Mouse (Mus musculus): ENCODE measurements around the gene Adam19. TPM values are rescaled to one million over a fixed set of nuclear protein-coding genes. Genes with fewer than 3 reads are reported as not detected.

Adam19 gene
- polyA plus RNA-seq, 1 experiment: 11.4 TPM

- peak overlapping the region; percentile 66 for H3K4me3 ChIP-seq (replicated peaks; ENCODE audit: insufficient read depth, low read depth, low read length)
- 7% methylated on average over 25 of the region's 25 CpGs for WGBS
- no peaks in the 10 kb centered on the region for H3K4me1 ChIP-seq (ENCODE audit: control insufficient read depth, insufficient read depth, low read length)
- H3K27ac ChIP-seq (ENCODE audit: insufficient read depth, low read length): no peak overlapping the region
- peak; percentile 35 to 57 for DNase-seq
- no peak for TF ChIP-seq CTCF (IDR thresholded peaks at IDR 0.05; ENCODE audit: borderline replicate concordance, insufficient read depth, low read depth, low read length)
- TF ChIP-seq POLR2A (IDR thresholded peaks at IDR 0.05; ENCODE audit: borderline replicate concordance, insufficient read depth, low read length): no peak
- no peaks in the 10 kb centered on the region for H3K27me3 ChIP-seq (ENCODE audit: control insufficient read depth, insufficient read depth, low read length)
These were observed 1.1 kb downstream of the Adam19 start for GRCm38 (mm10) chr11:46056770-46057411.

GRCm38 (mm10) chr11:46058011-46058410 lies 2.2 kb downstream of the Adam19 start:
- WGBS: 90% methylated on average over 9 of the region's 9 CpGs
- DNase-seq: no peak
- Histone ChIP-seq H3K4me1 (ENCODE audit: control insufficient read depth, insufficient read depth, low read length) (no peaks in the 10 kb centered on the region), H3K27ac (ENCODE audit: insufficient read depth, low read length) (no peak overlapping the region), H3K27me3 (ENCODE audit: control insufficient read depth, insufficient read depth, low read length) (no peaks in the 10 kb centered on the region), H3K4me3 (replicated peaks; ENCODE audit: insufficient read depth, low read depth, low read length) (no peak overlapping the region)
- TF ChIP-seq POLR2A (IDR thresholded peaks at IDR 0.05; ENCODE audit: borderline replicate concordance, insufficient read depth, low read length) (no peak), CTCF (IDR thresholded peaks at IDR 0.05; ENCODE audit: borderline replicate concordance, insufficient read depth, low read depth, low read length) (no peak)

- DNase-seq: no peak
- H3K4me3 ChIP-seq (replicated peaks; ENCODE audit: insufficient read depth, low read depth, low read length): no peak overlapping the region
- H3K4me1 ChIP-seq (ENCODE audit: control insufficient read depth, insufficient read depth, low read length): no peaks in the 10 kb centered on the region
- H3K27me3 ChIP-seq (ENCODE audit: control insufficient read depth, insufficient read depth, low read length): no peaks in the 10 kb centered on the region
- WGBS: 98% methylated on average over 4 of the region's 4 CpGs
- H3K27ac ChIP-seq (ENCODE audit: insufficient read depth, low read length): no peak overlapping the region
- TF ChIP-seq CTCF (IDR thresholded peaks at IDR 0.05; ENCODE audit: borderline replicate concordance, insufficient read depth, low read depth, low read length) (no peak), POLR2A (IDR thresholded peaks at IDR 0.05; ENCODE audit: borderline replicate concordance, insufficient read depth, low read length) (no peak)
These were observed 3.1 kb downstream of the Adam19 start for GRCm38 (mm10) chr11:46058916-46059315.

- no peak overlapping the region for H3K4me3 ChIP-seq (replicated peaks; ENCODE audit: insufficient read depth, low read depth, low read length)
- no peaks in the 10 kb centered on the region for H3K27me3 ChIP-seq (ENCODE audit: control insufficient read depth, insufficient read depth, low read length)
- H3K4me1 ChIP-seq (ENCODE audit: control insufficient read depth, insufficient read depth, low read length): peaks cover 6% of the 10 kb centered on the region; the same call in 1 of the 2 replicates
- 91% methylated on average over 8 of the region's 8 CpGs for WGBS
- TF ChIP-seq POLR2A (IDR thresholded peaks at IDR 0.05; ENCODE audit: borderline replicate concordance, insufficient read depth, low read length) (no peak), CTCF (IDR thresholded peaks at IDR 0.05; ENCODE audit: borderline replicate concordance, insufficient read depth, low read depth, low read length) (no peak)
- H3K27ac ChIP-seq (ENCODE audit: insufficient read depth, low read length): no peak overlapping the region
- no peak for DNase-seq
These were observed 4.3 kb downstream of the Adam19 start for GRCm38 (mm10) chr11:46059887-46060650.

GRCm38 (mm10) chr11:46060651-46061020 lies 4.8 kb downstream of the Adam19 start:
- 91% methylated on average over 5 of the region's 5 CpGs for WGBS
- DNase-seq: no peak
- Histone ChIP-seq H3K27ac (ENCODE audit: insufficient read depth, low read length) (no peak overlapping the region), H3K4me3 (replicated peaks; ENCODE audit: insufficient read depth, low read depth, low read length) (no peak overlapping the region), H3K27me3 (ENCODE audit: control insufficient read depth, insufficient read depth, low read length) (no peaks in the 10 kb centered on the region), H3K4me1 (ENCODE audit: control insufficient read depth, insufficient read depth, low read length) (peaks cover 12% of the 10 kb centered on the region; the same call in 1 of the 2 replicates)
- no peak for TF ChIP-seq POLR2A (IDR thresholded peaks at IDR 0.05; ENCODE audit: borderline replicate concordance, insufficient read depth, low read length)
- TF ChIP-seq CTCF (IDR thresholded peaks at IDR 0.05; ENCODE audit: borderline replicate concordance, insufficient read depth, low read depth, low read length): no peak

- TF ChIP-seq CTCF (IDR thresholded peaks at IDR 0.05; ENCODE audit: borderline replicate concordance, insufficient read depth, low read depth, low read length) (no peak), POLR2A (IDR thresholded peaks at IDR 0.05; ENCODE audit: borderline replicate concordance, insufficient read depth, low read length) (no peak)
- no peak overlapping the region for H3K4me3 ChIP-seq (replicated peaks; ENCODE audit: insufficient read depth, low read depth, low read length)
- H3K27ac ChIP-seq (ENCODE audit: insufficient read depth, low read length): no peak overlapping the region
- H3K27me3 ChIP-seq (ENCODE audit: control insufficient read depth, insufficient read depth, low read length): no peaks in the 10 kb centered on the region
- no peak for DNase-seq
- WGBS: 89% methylated on average over 6 of the region's 6 CpGs
- H3K4me1 ChIP-seq (ENCODE audit: control insufficient read depth, insufficient read depth, low read length): peaks cover 16% of the 10 kb centered on the region; the same call in 1 of the 2 replicates
These were observed 6.1 kb downstream of the Adam19 start for GRCm38 (mm10) chr11:46061776-46062445.

- peak overlapping the region; percentile 63; the same call in 1 of the 2 replicates for H3K27ac ChIP-seq (ENCODE audit: insufficient read depth, low read length)
- H3K4me1 ChIP-seq (ENCODE audit: control insufficient read depth, insufficient read depth, low read length): peaks cover 16% of the 10 kb centered on the region; the same call in 1 of the 2 replicates
- TF ChIP-seq CTCF (IDR thresholded peaks at IDR 0.05; ENCODE audit: borderline replicate concordance, insufficient read depth, low read depth, low read length) (no peak), POLR2A (IDR thresholded peaks at IDR 0.05; ENCODE audit: borderline replicate concordance, insufficient read depth, low read length) (no peak)
- DNase-seq: no peak
- H3K27me3 ChIP-seq (ENCODE audit: control insufficient read depth, insufficient read depth, low read length): no peaks in the 10 kb centered on the region
- 84% methylated on average over 4 of the region's 4 CpGs for WGBS
- H3K4me3 ChIP-seq (replicated peaks; ENCODE audit: insufficient read depth, low read depth, low read length): no peak overlapping the region
These were observed 6.8 kb downstream of the Adam19 start for GRCm38 (mm10) chr11:46062569-46062968.
